Mouse (Mus musculus) thymus, postnatal 0 days (tissue): ENCODE measurements around the gene Crabp2. TPM values are rescaled to one million over a fixed set of nuclear protein-coding genes. Genes with fewer than 3 reads are reported as not detected.

Experiments used
- polyA plus RNA-seq: library from polyadenylated mRNA; unstranded; fragments of >200 nt; fragmentation: Nextera tagmentation; extraction: Ambion mirVana; gene quantifications from 2 replicates; pipeline ENCODE4 v1.2.1, GENCODE M21; 2015

Crabp2 gene
- polyA plus RNA-seq, 1 experiment from 2014 or later: 35.5 TPM

Other genes with a start within 250 kb of the Crabp2 start
- 0.42 and 0.66 TPM in 2 replicates for gene Lrrc71, start 200.0 kb upstream of the Crabp2 start, polyA plus RNA-seq
- 0.15 and 0.48 TPM in 2 replicates for gene Ntrk1, start 153.5 kb upstream of the Crabp2 start, polyA plus RNA-seq
- 0.04 and 0.05 TPM in 2 replicates for gene Insrr, start 151.7 kb upstream of the Crabp2 start, polyA plus RNA-seq
- 3.5 and 3.6 TPM in 2 replicates for gene Pear1, start 124.4 kb upstream of the Crabp2 start, polyA plus RNA-seq
- 101 and 108 TPM in 2 replicates for gene Sh2d2a, start 101.9 kb upstream of the Crabp2 start, polyA plus RNA-seq
- gene Prcc, start 63.1 kb upstream of the Crabp2 start, polyA plus RNA-seq: 13.9 and 14.4 TPM in 2 replicates
- 223 and 234 TPM in 2 replicates for gene Hdgf, start 42.3 kb upstream of the Crabp2 start, polyA plus RNA-seq
- 107 and 108 TPM in 2 replicates for gene Mrpl24, start 29.2 kb upstream of the Crabp2 start, polyA plus RNA-seq
- gene Isg20l2, start 18.4 kb upstream of the Crabp2 start, polyA plus RNA-seq: 58.9 and 61.4 TPM in 2 replicates
- 15.7 and 16.6 TPM in 2 replicates for gene Rrnad1, start 17.9 kb upstream of the Crabp2 start, polyA plus RNA-seq
- gene Nes, start 22.4 kb downstream of the Crabp2 start, polyA plus RNA-seq: 3.2 and 4.5 TPM in 2 replicates
- 0.23 and 0.27 TPM in 2 replicates for gene Bcan, start 51.6 kb downstream of the Crabp2 start, polyA plus RNA-seq
- 0.16 TPM in 1 of 2 replicates, not detected in the other for gene Hapln2, start 78.9 kb downstream of the Crabp2 start, polyA plus RNA-seq
- gene Gpatch4, start 94.4 kb downstream of the Crabp2 start, polyA plus RNA-seq: 34.6 and 37.4 TPM in 2 replicates
- gene Naxe, start 109.8 kb downstream of the Crabp2 start, polyA plus RNA-seq: 145 and 155 TPM in 2 replicates
- gene Ttc24, start 129.6 kb downstream of the Crabp2 start, polyA plus RNA-seq: 0.69 and 0.76 TPM in 2 replicates
- 5.8 and 6.1 TPM in 2 replicates for gene Iqgap3, start 133.3 kb downstream of the Crabp2 start, polyA plus RNA-seq
- gene Mef2d, start 193.7 kb downstream of the Crabp2 start, polyA plus RNA-seq: 32.0 and 32.2 TPM in 2 replicates